ENCODE assay signal across 14 mouse cellular contexts in the genomic region with DNA sequence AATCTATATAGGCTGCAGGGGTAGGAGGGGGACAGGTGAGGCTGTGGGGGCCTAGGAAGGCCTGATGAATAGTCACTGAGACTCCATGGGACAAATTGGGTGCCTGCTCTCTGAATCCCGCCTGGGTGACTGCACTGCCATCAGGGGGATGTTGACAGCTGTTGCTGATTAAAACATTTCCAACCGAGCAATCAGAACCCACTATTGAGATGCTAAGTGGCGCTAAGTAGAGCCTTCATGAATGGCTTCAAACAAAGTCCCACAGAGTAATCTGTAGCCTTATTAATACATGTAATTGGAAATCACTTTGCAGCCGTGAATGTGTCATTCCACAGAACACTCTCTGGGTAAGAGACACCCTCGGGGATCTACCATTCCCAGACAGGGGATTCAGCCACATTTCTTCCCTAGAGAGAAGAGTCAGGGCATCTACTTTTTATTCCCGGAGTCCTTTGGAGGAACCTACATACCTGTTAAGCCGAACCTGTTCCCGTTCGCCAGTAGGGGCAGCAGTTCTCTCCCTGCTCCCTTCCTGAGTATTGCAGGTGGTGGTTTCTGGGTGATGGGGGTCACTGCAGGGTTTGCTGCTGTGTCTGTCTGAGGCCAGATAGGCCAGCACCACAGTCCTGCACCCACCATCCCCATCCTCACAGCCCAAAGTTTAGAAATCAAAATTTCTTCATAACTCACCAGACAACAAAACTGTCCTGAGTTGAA. TPM values are rescaled to one million over a fixed set of nuclear protein-coding genes. Genes with fewer than 3 reads are reported as not detected.
DNase-seq lines count a peak whose midpoint lies in the region; ATAC-seq lines count a peak whose summit lies in the region.
"Had no signal": no experiment of that assay in that cellular context is flagged by ENCODE, and none has a peak within 500 bp of the region (broad histone marks: within the 10 kb centered on the region; RNA-seq: fewer than 3 reads in every experiment).

No protein-coding gene starts in this region.

- no peaks in the 10 kb centered on the region for H3K36me3 ChIP-seq in limb, embryonic 11.5 days (ENCODE audit: control insufficient read depth, insufficient read depth, low read length)
- H3K36me3 ChIP-seq: heart, embryonic 12.5 days; hindbrain, embryonic 13.5 days; liver, embryonic 13.5 days; neural tube, embryonic 13.5 days had no signal

- 13% methylated on average over 9 of the region's 9 CpGs for WGBS in limb, embryonic 11.5 days

- DNase-seq in frontal cortex, postnatal 14 days (ENCODE audit: low spot score in 2 of 2): no peak
- DNase-seq in thymus, postnatal 4 days: peak; percentile 9
- no peak for DNase-seq in thymus, postnatal 36 days
- DNase-seq in limb, embryonic 11.5 days (ENCODE audit: low spot score): peak; percentile 37
- no peak for DNase-seq in adrenal gland, adult 8-10 months
- DNase-seq in layer of hippocampus, postnatal 14 days (ENCODE audit: low spot score in 2 of 2): no peak
- DNase-seq in thymus, postnatal 10 days (ENCODE audit: low spot score in 2 of 2): no peak
- DNase-seq: liver, embryonic 13.5 days had no signal

- H3K9ac ChIP-seq in limb, embryonic 11.5 days (ENCODE audit: low read length): no peak overlapping the region
- H3K9ac ChIP-seq: heart, embryonic 12.5 days; hindbrain, embryonic 13.5 days; liver, embryonic 13.5 days; neural tube, embryonic 13.5 days had no signal

- H3K4me1 ChIP-seq in limb, embryonic 11.5 days (ENCODE audit: control insufficient read depth, insufficient read depth, low read length): no peaks in the 10 kb centered on the region
- H3K4me1 ChIP-seq: heart, embryonic 12.5 days; hindbrain, embryonic 13.5 days; liver, embryonic 13.5 days; megakaryocyte, embryonic 14.5 days had no signal

- no peak overlapping the region for H3K4me3 ChIP-seq in limb, embryonic 11.5 days (ENCODE audit: low read depth, low read length)
- H3K4me3 ChIP-seq: heart, embryonic 12.5 days; hindbrain, embryonic 13.5 days; liver, embryonic 13.5 days; megakaryocyte, embryonic 14.5 days; neural tube, embryonic 13.5 days had no signal

- no peak overlapping the region for H3K4me2 ChIP-seq in limb, embryonic 11.5 days (ENCODE audit: low read depth, severe bottlenecking)
- H3K4me2 ChIP-seq: heart, embryonic 12.5 days; hindbrain, embryonic 13.5 days; liver, embryonic 13.5 days; neural tube, embryonic 13.5 days had no signal

- ATAC-seq in frontal cortex, adult (ENCODE audit: low TSS enrichment): 0 out of 2 replicates have a peak, but pooled peaks have one; percentile 52
- no peak for ATAC-seq in limb, embryonic 11.5 days (ENCODE audit: insufficient number of reproducible peaks, low FRiP score, low TSS enrichment, low read depth)

- H3K27me3 ChIP-seq in limb, embryonic 11.5 days (ENCODE audit: control insufficient read depth, insufficient read depth, low read length): peaks cover 20% of the 10 kb centered on the region

- no peak overlapping the region for H3K27ac ChIP-seq in limb, embryonic 11.5 days (replicated peaks; ENCODE audit: low read depth, low read length)
- H3K27ac ChIP-seq: hindbrain, embryonic 13.5 days; liver, embryonic 13.5 days; neural tube, embryonic 13.5 days had no signal

- no peaks in the 10 kb centered on the region for H3K9me3 ChIP-seq in limb, embryonic 11.5 days (ENCODE audit: control insufficient read depth, low read length)
- H3K9me3 ChIP-seq: heart, embryonic 12.5 days; hindbrain, embryonic 13.5 days; liver, embryonic 13.5 days; megakaryocyte, embryonic 14.5 days; neural tube, embryonic 13.5 days had no signal

RNA-seq across cellular contexts. Expression of a gene that starts 7.0 kb away (rescaled TPM):
- polyA plus RNA-seq in limb, embryonic 11.5 days (2014; fragmentation: Nextera tagmentation; extraction: Ambion mirVana): 0.65 and 1.9 TPM in 2 replicates
- under 1 TPM; 0.18 to 0.49 (median 0.35) TPM for total RNA-seq in adrenal gland, adult 8-10 months (2022)
- 10 to 100 TPM; 57.7 to 66.7 TPM for total RNA-seq in layer of hippocampus, postnatal 14 days (2021)
- polyA plus RNA-seq: C2C12 had no signal

Comparison
In these comparisons a context has a peak if more than half of its experiments do, and no peak if none do; other contexts are left out.
1. DNase-seq: peak in thymus, postnatal 4 days (single experiment) and limb, embryonic 11.5 days (single experiment); none in frontal cortex, postnatal 14 days (0 of 2), thymus, postnatal 36 days (0 of 2), adrenal gland, adult 8-10 months (single experiment), layer of hippocampus, postnatal 14 days (0 of 2) and thymus, postnatal 10 days (0 of 2).
2. RNA of a gene that starts 7.0 kb away (total RNA-seq): 57.7 to 66.7 TPM in layer of hippocampus, postnatal 14 days; 0.18 to 0.49 TPM in adrenal gland, adult 8-10 months; every median in the first group is over 10 times any median in the second.